Mouse (Mus musculus) megakaryocyte, embryonic 14.5 days (primary cell): ENCODE data around the gene H2-M10.5. TPM values are rescaled to one million over a fixed set of nuclear protein-coding genes. Genes with fewer than 3 reads are reported as not detected.

ENCODE experiments used
- H3K27me3 ChIP-seq: replicated peaks from 2 replicates; pipeline ENCODE3; 2012; ENCODE audit warnings: inconsistent platforms
- H3K36me3 ChIP-seq: replicated peaks from 2 replicates; pipeline ENCODE3; 2012; ENCODE audit warnings: low read length, inconsistent platforms, mixed read lengths
- H3K4me1 ChIP-seq: 2 replicates; pipeline ENCODE4 v1.6.1; 2012; ENCODE audit warnings: inconsistent platforms
- H3K4me3 ChIP-seq: replicated peaks from 2 replicates; pipeline ENCODE3; 2012; ENCODE audit warnings: moderate library complexity, mild to moderate bottlenecking, inconsistent platforms
- H3K9me3 ChIP-seq: 2 replicates; pipeline ENCODE4 v1.6.1; 2012; ENCODE audit warnings: inconsistent platforms
- FLI1 ChIP-seq: IDR thresholded peaks from 2 replicates; pipeline ENCODE4 v1.6.1; 2012; ENCODE audit warnings: low read length, inconsistent platforms, mixed read lengths
- GATA1 ChIP-seq: IDR thresholded peaks from 3 replicates; pipeline ENCODE4 v1.6.1; 2012; ENCODE audit warnings: mixed read lengths, low read length, inconsistent platforms, borderline replicate concordance
- polyA plus RNA-seq: library from polyadenylated mRNA; stranded (reverse); fragments of >175 nt; gene quantifications from 2 replicates; pipeline ENCODE4 v1.2.3, GENCODE M21; 2012; ENCODE audit warnings: low replicate concordance; ENCODE audit not compliant: insufficient read depth

Gene H2-M10.5
- polyA plus RNA-seq, 1 experiment: not detected

GRCm38 (mm10) chr17:36824005-36824404 lies 51.3 kb downstream of the H2-M10.5 start:
- TF ChIP-seq GATA1 (no peak), FLI1 (no peak)

GRCm38 (mm10) chr17:36825525-36825924 lies 52.8 kb downstream of the H2-M10.5 start:
- Histone ChIP-seq H3K4me3 (no peak overlapping the region), H3K9me3 (no peaks in the 10 kb centered on the region), H3K36me3 (no peaks in the 10 kb centered on the region), H3K27me3 (peaks cover 7% of the 10 kb centered on the region), H3K4me1 (peaks cover 9% of the 10 kb centered on the region)
- TF ChIP-seq FLI1 (no peak), GATA1 (no peak)

More at GRCm38 (mm10) chr17:36824005-36824404, 51.3 kb downstream of the H2-M10.5 start:
- peaks cover 10% of the 10 kb centered on the region for H3K27me3 ChIP-seq
- H3K4me1 ChIP-seq: peaks cover 9% of the 10 kb centered on the region
- no peaks in the 10 kb centered on the region for H3K9me3 ChIP-seq
- H3K36me3 ChIP-seq: no peaks in the 10 kb centered on the region
- H3K4me3 ChIP-seq: no peak overlapping the region

Other genes with a start within 250 kb of the H2-M10.5 start
- not detected in 2 replicates for gene H2-M11, start 225.8 kb upstream of the H2-M10.5 start, polyA plus RNA-seq
- gene H2-M9, start 130.2 kb upstream of the H2-M10.5 start, polyA plus RNA-seq: not detected in 2 replicates
- gene H2-M1, start 100.7 kb upstream of the H2-M10.5 start, polyA plus RNA-seq: not detected in 2 replicates
- gene H2-M10.6, start 39.3 kb downstream of the H2-M10.5 start, polyA plus RNA-seq: not detected in 2 replicates
- gene Trim26, start 64.2 kb downstream of the H2-M10.5 start, polyA plus RNA-seq: 2.1 and 17.7 TPM in 2 replicates
- gene Trim15, start 94.3 kb downstream of the H2-M10.5 start, polyA plus RNA-seq: not detected in 2 replicates
- 0.27 TPM in 1 of 2 replicates, not detected in the other for gene Trim10, start 96.7 kb downstream of the H2-M10.5 start, polyA plus RNA-seq
- gene Trim40, start 117.2 kb downstream of the H2-M10.5 start, polyA plus RNA-seq: not detected in 2 replicates
- gene Trim31, start 125.2 kb downstream of the H2-M10.5 start, polyA plus RNA-seq: not detected in 2 replicates
- gene Rnf39, start 170.0 kb downstream of the H2-M10.5 start, polyA plus RNA-seq: not detected in 2 replicates
- gene Ppp1r11, start 178.8 kb downstream of the H2-M10.5 start, polyA plus RNA-seq: 504 and 1,093 TPM in 2 replicates
- 2.1 and 2.6 TPM in 2 replicates for gene Znrd1, start 185.6 kb downstream of the H2-M10.5 start, polyA plus RNA-seq
- gene Znrd1as, start 185.7 kb downstream of the H2-M10.5 start, polyA plus RNA-seq: 0.85 TPM in 1 of 2 replicates, not detected in the other
- gene 2410137M14Rik, start 208.3 kb downstream of the H2-M10.5 start, polyA plus RNA-seq: not detected in 2 replicates
- not detected in 2 replicates for gene H2-M5, start 216.6 kb downstream of the H2-M10.5 start, polyA plus RNA-seq
- gene Zfp57, start 228.3 kb downstream of the H2-M10.5 start, polyA plus RNA-seq: 3.5 TPM in 1 of 2 replicates, not detected in the other